Mouse (Mus musculus) forebrain, embryonic 11.5 days (tissue): ENCODE data around the gene Myh3. TPM values are rescaled to one million over a fixed set of nuclear protein-coding genes. Genes with fewer than 3 reads are reported as not detected.

ENCODE experiments used
- ATAC-seq: fragments of 200-750 bp; cut with Nextera tagmentation; replicated peaks from 2 replicates; pipeline ENCODE4 v1.8.0; 2017; ENCODE audit warnings: moderate TSS enrichment; ENCODE audit not compliant: low FRiP score
- DNase-seq: peaks from one replicate; pipeline ENCODE4 v3.0.0-alpha.2; 2017; ENCODE audit warnings: low spot score
- H3K27ac ChIP-seq: fragments of 300-500 bp; sonication (generic); 2 replicates; pipeline ENCODE4 v1.5.1; 2014; ENCODE audit warnings: low read depth, low read length
- H3K27me3 ChIP-seq: fragments of 300-500 bp; sonication (generic); 2 replicates; pipeline ENCODE4 v1.6.1; 2014; ENCODE audit warnings: mild to moderate bottlenecking, low read length, mixed read lengths; ENCODE audit not compliant: control insufficient read depth, insufficient read depth
- H3K36me3 ChIP-seq: fragments of 300-500 bp; sonication (generic); 2 replicates; pipeline ENCODE4 v1.6.1; 2014; ENCODE audit warnings: mild to moderate bottlenecking, low read length, moderate library complexity, mixed read lengths; ENCODE audit not compliant: control insufficient read depth, insufficient read depth
- H3K4me1 ChIP-seq: fragments of 300-500 bp; sonication (generic); replicated peaks from 2 replicates; pipeline ENCODE4 v1.6.1; 2014; ENCODE audit warnings: low read length, mixed read lengths; ENCODE audit not compliant: control insufficient read depth, insufficient read depth
- H3K4me2 ChIP-seq: fragments of 300-500 bp; sonication (generic); 2 replicates; pipeline ENCODE4 v1.6.1; 2014; ENCODE audit warnings: low read depth, mild to moderate bottlenecking, low read length, moderate library complexity, mixed read lengths; ENCODE audit not compliant: severe bottlenecking
- H3K4me3 ChIP-seq: fragments of 300-500 bp; sonication (generic); 2 replicates; pipeline ENCODE4 v1.5.1; 2014; ENCODE audit warnings: low read depth, low read length
- H3K9ac ChIP-seq: fragments of 300-500 bp; sonication (generic); 2 replicates; pipeline ENCODE4 v1.6.1; 2014; ENCODE audit warnings: low read length
- H3K9me3 ChIP-seq: fragments of 300-500 bp; sonication (generic); 2 replicates; pipeline ENCODE4 v1.6.1; 2016; ENCODE audit warnings: low read length, mixed read lengths; ENCODE audit not compliant: control insufficient read depth
- WGBS: fragments of 180-500 bp; shearing (Covaris S2); extraction: QIAGEN DNeasy Blood & Tissue Kit; methylation state at CpG from one replicate; pipeline ENCODE4 v1.1.7; 2014; 5-methylcytosine and 5-hydroxymethylcytosine counted together
- polyA plus RNA-seq: library from polyadenylated mRNA; unstranded; fragments of >200 nt; fragmentation: Nextera tagmentation; extraction: Ambion mirVana; gene quantifications from 2 replicates; pipeline ENCODE4 v1.2.1, GENCODE M21; 2014

Gene Myh3
- polyA plus RNA-seq, 1 experiment from 2014 or later = 0.48 TPM

DNA sequence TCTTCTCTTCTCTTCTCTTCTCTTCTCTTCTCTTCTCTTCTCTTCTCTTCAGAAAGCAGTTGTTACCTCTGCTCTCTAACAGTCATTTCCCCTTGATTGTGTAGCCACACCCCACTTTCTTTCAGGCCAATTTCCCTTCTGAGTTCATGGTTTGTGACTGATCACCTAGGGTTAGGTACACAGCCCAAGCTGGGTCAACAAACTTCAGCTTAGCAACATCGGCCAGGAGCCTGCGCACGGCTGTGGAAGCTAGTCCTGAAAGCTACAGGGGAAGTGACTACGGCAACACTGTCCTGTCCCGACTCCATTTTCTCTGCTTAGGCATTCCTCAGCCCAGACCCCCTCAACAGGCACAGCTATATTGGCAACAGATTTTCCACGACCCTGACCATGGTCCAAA lies 33.1 kb upstream of the Myh3 start:
- Histone ChIP-seq H3K4me2 (no peak overlapping the region), H3K9me3 (no peaks in the 10 kb centered on the region), H3K4me3 (no peak overlapping the region), H3K27ac (no peak overlapping the region), H3K36me3 (no peaks in the 10 kb centered on the region; the same call in 1 of the 2 replicates), H3K9ac (no peak overlapping the region), H3K27me3 (no peaks in the 10 kb centered on the region), H3K4me1 (no peaks in the 10 kb centered on the region)
- ATAC-seq (no peak), DNase-seq (no peak)
- 84% methylated on average over 6 of the region's 6 CpGs for WGBS

- 93% methylated on average over 5 of the region's 5 CpGs for whole genome bisulfite sequencing
- DNase-seq (no peak), ATAC-seq (no peak)
- H3K36me3 ChIP-seq = no peaks in the 10 kb centered on the region
- H3K27me3 ChIP-seq = no peaks in the 10 kb centered on the region
- H3K27ac ChIP-seq = no peak overlapping the region
- H3K4me3 ChIP-seq = no peak overlapping the region
- no peak overlapping the region for H3K9ac ChIP-seq
- no peaks in the 10 kb centered on the region; the same call in 1 of the 2 replicates for H3K4me1 ChIP-seq
- H3K4me2 ChIP-seq = no peak overlapping the region
- no peaks in the 10 kb centered on the region for H3K9me3 ChIP-seq
These were observed 30.9 kb upstream of the Myh3 start for GRCm38 (mm10) chr11:67047199-67047598.

DNA sequence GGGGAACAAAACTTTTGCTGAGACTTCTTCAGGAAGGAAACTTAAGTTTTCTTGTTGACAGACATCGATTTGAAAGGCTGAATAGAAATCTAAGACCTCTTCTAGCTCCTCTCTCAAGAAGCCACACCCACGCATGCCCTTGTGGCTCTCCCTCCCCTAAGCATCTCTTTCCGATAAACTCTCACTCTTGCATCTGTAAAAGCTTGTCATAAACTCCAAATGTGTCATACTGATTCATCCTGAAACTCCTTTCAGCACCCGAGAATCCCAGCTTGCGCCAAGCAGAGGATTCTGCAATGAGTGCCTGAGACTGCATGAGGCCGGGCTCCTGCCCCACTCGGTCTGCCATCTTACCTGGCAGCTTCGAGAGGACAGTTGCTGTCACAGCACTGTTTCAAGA lies 29.6 kb upstream of the Myh3 start:
- Histone ChIP-seq H3K9me3 (no peaks in the 10 kb centered on the region), H3K4me3 (no peak overlapping the region), H3K4me1 (peaks cover 3% of the 10 kb centered on the region; the same call in 1 of the 2 replicates), H3K9ac (no peak overlapping the region), H3K4me2 (no peak overlapping the region), H3K36me3 (no peaks in the 10 kb centered on the region), H3K27ac (no peak overlapping the region), H3K27me3 (no peaks in the 10 kb centered on the region)
- no peak for DNase-seq
- ATAC-seq = no peak
- 92% methylated on average over 8 of the region's 8 CpGs for WGBS

- Histone ChIP-seq H3K9me3 (no peaks in the 10 kb centered on the region), H3K36me3 (no peaks in the 10 kb centered on the region), H3K4me3 (no peak overlapping the region), H3K9ac (no peak overlapping the region), H3K4me1 (peaks cover 3% of the 10 kb centered on the region; the same call in 1 of the 2 replicates), H3K4me2 (no peak overlapping the region), H3K27me3 (no peaks in the 10 kb centered on the region), H3K27ac (no peak overlapping the region)
- DNase-seq = no peak
- no peak for ATAC-seq
- 94% methylated on average over 3 of the region's 3 CpGs for WGBS
These were observed 28.8 kb upstream of the Myh3 start for GRCm38 (mm10) chr11:67049256-67049655.

DNA sequence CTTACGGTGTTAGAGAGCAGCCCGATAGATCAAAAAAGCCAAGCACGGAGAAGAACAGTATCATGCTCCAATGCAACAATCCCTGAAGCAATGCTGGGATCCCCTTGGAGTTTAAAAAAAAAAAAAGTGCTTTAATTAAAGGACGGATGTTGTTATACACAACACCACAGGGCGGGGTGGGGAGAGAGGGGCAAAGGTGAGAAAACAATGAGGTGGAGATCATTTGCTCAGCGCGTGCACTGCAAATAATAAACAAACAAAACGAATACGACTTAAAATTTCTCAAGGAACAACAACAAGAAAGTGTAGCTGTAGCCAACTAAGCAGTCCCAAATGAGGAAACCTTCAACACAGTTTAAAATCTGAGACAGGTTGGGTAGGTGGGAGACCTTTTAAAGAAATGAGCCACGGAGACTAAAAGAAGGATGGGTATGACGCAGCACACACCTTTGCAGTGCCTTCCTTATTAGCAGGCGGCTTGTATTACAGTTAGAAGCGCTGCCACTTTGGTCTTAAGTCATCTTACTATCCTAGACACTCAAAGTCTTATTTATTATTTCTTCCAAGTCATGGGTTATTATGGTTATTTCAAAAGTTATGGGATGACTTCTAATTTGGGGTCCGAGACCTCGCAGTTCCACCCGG lies 26.3 kb upstream of the Myh3 start:
- DNase-seq = no peak
- H3K9me3 ChIP-seq = no peaks in the 10 kb centered on the region
- WGBS = 11% methylated on average over 16 of the region's 16 CpGs
- peak overlapping the region; percentile 42; the same call in 1 of the 2 replicates for H3K27ac ChIP-seq
- H3K9ac ChIP-seq = peak overlapping the region; percentile 81
- peak overlapping the region; percentile 87 for H3K4me3 ChIP-seq
- no peaks in the 10 kb centered on the region for H3K27me3 ChIP-seq
- peaks cover 3% of the 10 kb centered on the region; the same call in 1 of the 2 replicates for H3K4me1 ChIP-seq
- peak overlapping the region; percentile 67 for H3K4me2 ChIP-seq
- H3K36me3 ChIP-seq = no peaks in the 10 kb centered on the region; the same call in 1 of the 2 replicates
- peak; percentile 28; the same call in 1 of the 2 replicates for ATAC-seq

- Histone ChIP-seq H3K27ac (peak within 1 kb of the TSS; percentile 42; the same call in 1 of the 2 replicates), H3K9ac (peak within 1 kb of the TSS; percentile 81), H3K9me3 (no peaks in the 10 kb centered on the region), H3K36me3 (peaks cover under 1% of the 10 kb centered on the region; the same call in 1 of the 2 replicates), H3K4me1 (peaks cover 3% of the 10 kb centered on the region; the same call in 1 of the 2 replicates), H3K4me2 (peak within 1 kb of the TSS; percentile 67), H3K4me3 (peak within 1 kb of the TSS; percentile 87), H3K27me3 (no peaks in the 10 kb centered on the region)
- WGBS = 0% methylated on average over 50 of the region's 50 CpGs
- peak; percentile 92 for ATAC-seq
- peak; percentile 89 for DNase-seq
These were observed 25.7 kb upstream of the Myh3 start, which contains the start of the genes Adprm and Sco1 for GRCm38 (mm10) chr11:67052321-67052952. Adprm (minus strand) TSS chr11:67052594. Sco1 (plus strand) TSS chr11:67052670.

- ATAC-seq (no peak), DNase-seq (no peak)
- no peak overlapping the region for H3K27ac ChIP-seq
- H3K4me1 ChIP-seq = peaks cover 3% of the 10 kb centered on the region; the same call in 1 of the 2 replicates
- no peak overlapping the region for H3K4me3 ChIP-seq
- no peaks in the 10 kb centered on the region for H3K27me3 ChIP-seq
- no peaks in the 10 kb centered on the region for H3K9me3 ChIP-seq
- H3K4me2 ChIP-seq = no peak overlapping the region
- H3K36me3 ChIP-seq = peaks cover 3% of the 10 kb centered on the region; the same call in 1 of the 2 replicates
- WGBS = 91% methylated on average over 8 of the region's 8 CpGs
- H3K9ac ChIP-seq = no peak overlapping the region
These were observed 23.2 kb upstream of the Myh3 start for GRCm38 (mm10) chr11:67054754-67055365.

DNA sequence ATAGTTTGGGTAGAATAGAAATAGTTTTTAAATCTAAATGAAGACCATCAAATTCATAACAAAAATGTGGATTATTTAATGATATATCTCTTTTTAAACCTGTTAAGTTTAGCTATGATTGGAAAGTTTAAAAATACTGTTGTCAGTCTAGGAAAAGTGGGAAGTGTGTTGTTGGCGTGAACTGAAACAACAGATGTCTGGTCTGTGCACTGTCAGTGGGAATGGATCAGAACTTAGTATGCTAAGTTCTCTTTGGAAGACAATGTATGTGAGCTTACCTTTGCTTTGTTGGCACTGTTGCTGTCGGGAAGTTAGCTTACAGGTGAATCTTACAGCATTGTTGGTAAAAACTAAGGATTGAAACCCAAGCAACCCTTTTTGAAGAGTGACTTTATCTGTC lies 16.8 kb upstream of the Myh3 start:
- WGBS = 95% methylated on average over 2 of the region's 2 CpGs
- Histone ChIP-seq H3K27me3 (no peaks in the 10 kb centered on the region), H3K9me3 (no peaks in the 10 kb centered on the region), H3K27ac (no peak overlapping the region), H3K9ac (no peak overlapping the region), H3K4me2 (no peak overlapping the region), H3K4me1 (no peaks in the 10 kb centered on the region), H3K4me3 (no peak overlapping the region), H3K36me3 (peaks cover 3% of the 10 kb centered on the region; the same call in 1 of the 2 replicates)
- DNase-seq (no peak), ATAC-seq (no peak)
